Mouse (Mus musculus): ENCODE results near the gene Lrba. TPM values are rescaled to one million over a fixed set of nuclear protein-coding genes. Genes with fewer than 3 reads are reported as not detected.

The Lrba gene
- polyA plus RNA-seq, 1 experiment from 2014 or later: 3.7 TPM

DNA sequence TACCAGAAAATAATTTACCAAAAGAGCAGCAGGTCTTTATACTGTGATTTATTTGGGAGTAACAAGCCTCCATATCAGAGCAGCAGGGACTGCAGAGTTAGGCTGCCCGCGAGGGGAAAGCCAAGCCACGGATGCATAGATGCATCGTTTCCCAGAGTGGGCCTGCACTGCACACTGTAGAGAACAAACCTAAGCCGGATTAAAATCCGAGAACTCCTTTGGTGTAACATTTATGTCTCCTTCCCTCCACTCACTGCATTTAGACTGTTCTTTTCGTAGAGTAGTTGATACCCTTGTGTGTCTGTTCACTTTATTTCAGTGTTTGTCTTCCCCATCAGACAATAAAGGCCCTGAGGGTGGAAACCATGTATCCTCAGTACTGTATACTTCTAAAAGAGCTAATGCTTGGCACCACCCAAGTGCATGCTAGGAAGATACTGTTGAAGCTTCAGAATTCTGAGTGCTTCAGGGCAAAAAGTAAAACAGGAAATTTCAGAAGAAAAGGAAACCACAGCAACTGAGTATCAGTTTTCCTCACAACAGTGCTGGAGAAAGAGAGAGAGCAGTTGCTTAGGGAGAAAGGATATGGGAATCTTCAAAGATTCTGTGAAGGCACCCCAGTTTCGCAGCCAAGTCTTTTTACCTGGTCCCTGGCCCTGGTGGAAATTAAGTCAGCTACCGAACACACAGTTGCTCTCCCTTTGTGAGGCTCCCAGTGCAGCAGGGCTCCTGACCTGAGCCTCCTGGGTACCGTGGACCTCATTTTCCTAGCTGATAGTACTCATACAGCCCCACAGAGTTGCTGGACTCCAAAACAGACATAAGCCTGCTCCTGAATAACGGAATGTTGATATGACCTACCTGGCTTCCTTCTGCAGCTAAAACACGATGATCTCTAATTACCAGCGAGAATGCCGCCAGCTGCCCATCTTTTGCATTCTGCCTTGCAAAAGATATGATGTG, 530.4 kb downstream of the Lrba start:
- no peaks in the 10 kb centered on the region for H3K9me3 ChIP-seq
- no peak overlapping the region for H3K4me3 ChIP-seq
- ATAC-seq (ENCODE audit: insufficient number of reproducible peaks, low FRiP score, low TSS enrichment, low read depth): no peak
- H3K36me3 ChIP-seq: no peaks in the 10 kb centered on the region
- no peak overlapping the region for H3K4me2 ChIP-seq
- H3K4me1 ChIP-seq: peaks cover 6% of the 10 kb centered on the region; the same call in 1 of the 2 replicates
- H3K9ac ChIP-seq: no peak overlapping the region
- WGBS: 55% methylated on average over 14 of the region's 14 CpGs
- no peaks in the 10 kb centered on the region for H3K27me3 ChIP-seq
- peak overlapping the region; percentile 28; the same call in 1 of the 2 replicates for H3K27ac ChIP-seq

DNA sequence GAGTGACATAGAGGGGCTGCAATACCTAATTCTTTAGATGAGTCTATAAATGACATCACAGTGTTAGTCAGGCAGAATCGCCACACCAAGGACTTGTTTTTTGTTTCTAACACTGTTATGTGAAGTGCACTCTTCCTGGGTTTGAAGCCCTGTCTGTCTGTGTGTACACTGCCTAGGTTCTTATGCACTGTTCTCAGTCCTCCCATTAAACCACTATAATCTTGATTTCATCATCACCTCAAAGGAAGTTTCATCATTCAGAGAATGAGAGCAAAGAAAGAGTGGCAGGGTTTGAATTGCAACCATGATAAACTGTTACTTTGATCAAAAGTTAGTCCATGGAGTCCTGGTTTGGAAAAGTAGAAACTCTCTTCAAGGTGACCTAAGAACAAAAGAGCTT, 532.1 kb downstream of the Lrba start:
- no peaks in the 10 kb centered on the region for H3K27me3 ChIP-seq
- no peak overlapping the region for H3K4me2 ChIP-seq
- ATAC-seq (ENCODE audit: insufficient number of reproducible peaks, low FRiP score, low TSS enrichment, low read depth): no peak
- H3K4me1 ChIP-seq: peaks cover 6% of the 10 kb centered on the region; the same call in 1 of the 2 replicates
- WGBS: 76% methylated on average over 1 of the region's 1 CpGs
- H3K9me3 ChIP-seq: no peaks in the 10 kb centered on the region
- no peaks in the 10 kb centered on the region for H3K36me3 ChIP-seq
- 0 out of 2 replicates have a peak overlapping the region, but pooled peaks have one; percentile 38 for H3K27ac ChIP-seq
- no peak overlapping the region for H3K4me3 ChIP-seq
- no peak overlapping the region for H3K9ac ChIP-seq

DNA sequence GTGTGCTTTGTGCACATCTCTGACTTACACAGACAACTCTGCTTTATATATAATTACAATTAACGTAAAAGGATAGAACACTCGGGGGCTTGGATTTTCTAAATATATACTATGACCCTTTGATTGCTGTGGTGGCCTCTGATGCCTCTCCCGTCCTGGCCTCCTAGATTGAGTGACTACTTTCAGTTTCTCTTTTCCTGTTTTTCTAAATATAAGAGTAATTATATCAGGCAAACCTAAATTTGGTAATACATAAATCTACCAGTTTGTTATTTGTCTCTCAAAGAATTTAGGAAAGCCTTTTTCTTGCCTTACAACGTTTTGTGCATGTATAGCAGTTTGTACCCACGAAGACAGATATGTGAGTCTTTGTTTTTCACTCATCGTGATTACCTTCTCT, 534.2 kb downstream of the Lrba start:
- H3K4me2 ChIP-seq: no peak overlapping the region
- 59% methylated on average over 6 of the region's 6 CpGs for WGBS
- no peaks in the 10 kb centered on the region for H3K9me3 ChIP-seq
- H3K27me3 ChIP-seq: no peaks in the 10 kb centered on the region
- no peak overlapping the region for H3K4me3 ChIP-seq
- H3K27ac ChIP-seq: no peak overlapping the region
- no peak for ATAC-seq (ENCODE audit: insufficient number of reproducible peaks, low FRiP score, low TSS enrichment, low read depth)
- H3K4me1 ChIP-seq: peaks cover 6% of the 10 kb centered on the region
- H3K36me3 ChIP-seq: no peaks in the 10 kb centered on the region
- no peak overlapping the region for H3K9ac ChIP-seq

DNA sequence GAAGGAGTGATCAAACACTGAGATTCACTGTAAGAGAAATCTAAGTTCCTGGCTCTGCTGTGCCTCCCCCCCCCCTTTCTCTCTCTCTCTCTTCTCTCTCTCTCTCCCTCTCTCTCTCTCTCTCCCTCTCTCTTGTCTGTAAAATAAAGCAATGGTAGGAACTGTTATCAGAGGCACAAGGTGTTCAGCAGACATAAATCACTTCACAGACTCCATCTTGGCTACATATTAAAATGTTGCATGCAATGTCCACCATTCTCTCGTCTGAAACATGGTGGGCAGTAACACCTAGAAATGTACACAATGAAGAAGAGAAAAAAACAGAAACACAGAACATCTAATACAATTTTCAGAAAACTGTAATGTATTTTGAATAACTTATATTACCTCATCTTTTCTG, 534.9 kb downstream of the Lrba start:
- WGBS: 76% methylated on average over 1 of the region's 1 CpGs
- ATAC-seq (ENCODE audit: insufficient number of reproducible peaks, low FRiP score, low TSS enrichment, low read depth): no peak
- Histone ChIP-seq H3K9me3 (no peaks in the 10 kb centered on the region), H3K36me3 (no peaks in the 10 kb centered on the region), H3K4me3 (no peak overlapping the region), H3K4me2 (no peak overlapping the region), H3K27ac (no peak overlapping the region), H3K9ac (no peak overlapping the region), H3K4me1 (peaks cover 6% of the 10 kb centered on the region), H3K27me3 (no peaks in the 10 kb centered on the region)

DNA sequence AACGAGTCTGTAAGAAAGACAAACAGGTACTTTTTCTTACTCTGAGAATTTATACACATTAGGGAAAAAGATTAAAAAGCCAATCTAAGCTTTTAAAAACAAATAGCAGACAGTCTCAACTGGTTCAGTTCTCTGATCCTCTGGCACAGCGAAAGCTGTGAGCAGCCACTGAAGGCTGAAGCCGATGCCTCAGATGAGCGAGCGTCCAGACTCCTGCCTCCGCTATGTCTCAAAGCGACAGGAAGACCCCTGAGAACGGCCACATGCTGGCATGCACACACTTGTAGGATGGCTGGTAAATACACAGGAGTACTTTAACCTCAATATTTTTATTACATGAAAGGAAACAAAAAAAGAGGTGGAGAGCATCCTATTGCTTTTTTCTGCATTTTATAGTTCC, 535.4 kb downstream of the Lrba start:
- Histone ChIP-seq H3K4me1 (peaks cover 3% of the 10 kb centered on the region), H3K27ac (no peak overlapping the region), H3K4me3 (no peak overlapping the region), H3K9ac (no peak overlapping the region), H3K27me3 (no peaks in the 10 kb centered on the region), H3K9me3 (no peaks in the 10 kb centered on the region), H3K36me3 (no peaks in the 10 kb centered on the region), H3K4me2 (no peak overlapping the region)
- 56% methylated on average over 8 of the region's 8 CpGs for WGBS
- no peak for ATAC-seq (ENCODE audit: insufficient number of reproducible peaks, low FRiP score, low TSS enrichment, low read depth)

DNA sequence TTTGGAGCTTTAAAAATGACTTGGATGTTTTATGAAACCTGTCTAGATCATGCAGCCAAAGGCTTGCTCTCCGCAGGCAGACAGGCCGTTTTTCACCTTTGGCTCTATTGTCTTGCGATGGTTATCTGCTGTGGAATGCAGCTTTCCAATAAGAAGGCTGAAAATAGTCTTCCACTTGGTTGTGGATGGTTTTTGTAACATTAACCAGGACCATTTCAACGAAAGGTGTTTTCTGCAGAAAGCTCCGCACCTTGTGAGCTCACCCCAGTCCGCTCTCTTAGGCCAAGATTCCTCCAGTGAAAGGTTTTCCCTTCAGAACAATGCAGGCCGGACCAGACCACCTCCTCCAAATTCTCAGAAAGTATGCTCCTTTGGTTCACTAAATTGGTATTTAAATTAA, 536.0 kb downstream of the Lrba start:
- no peak overlapping the region for H3K4me2 ChIP-seq
- ATAC-seq (ENCODE audit: insufficient number of reproducible peaks, low FRiP score, low TSS enrichment, low read depth): no peak
- H3K4me3 ChIP-seq: no peak overlapping the region
- H3K27me3 ChIP-seq: no peaks in the 10 kb centered on the region
- no peak overlapping the region for H3K9ac ChIP-seq
- H3K4me1 ChIP-seq: no peaks in the 10 kb centered on the region; the same call in 1 of the 2 replicates
- no peak overlapping the region for H3K27ac ChIP-seq
- 65% methylated on average over 7 of the region's 7 CpGs for WGBS
- no peaks in the 10 kb centered on the region for H3K36me3 ChIP-seq
- no peaks in the 10 kb centered on the region for H3K9me3 ChIP-seq

DNA sequence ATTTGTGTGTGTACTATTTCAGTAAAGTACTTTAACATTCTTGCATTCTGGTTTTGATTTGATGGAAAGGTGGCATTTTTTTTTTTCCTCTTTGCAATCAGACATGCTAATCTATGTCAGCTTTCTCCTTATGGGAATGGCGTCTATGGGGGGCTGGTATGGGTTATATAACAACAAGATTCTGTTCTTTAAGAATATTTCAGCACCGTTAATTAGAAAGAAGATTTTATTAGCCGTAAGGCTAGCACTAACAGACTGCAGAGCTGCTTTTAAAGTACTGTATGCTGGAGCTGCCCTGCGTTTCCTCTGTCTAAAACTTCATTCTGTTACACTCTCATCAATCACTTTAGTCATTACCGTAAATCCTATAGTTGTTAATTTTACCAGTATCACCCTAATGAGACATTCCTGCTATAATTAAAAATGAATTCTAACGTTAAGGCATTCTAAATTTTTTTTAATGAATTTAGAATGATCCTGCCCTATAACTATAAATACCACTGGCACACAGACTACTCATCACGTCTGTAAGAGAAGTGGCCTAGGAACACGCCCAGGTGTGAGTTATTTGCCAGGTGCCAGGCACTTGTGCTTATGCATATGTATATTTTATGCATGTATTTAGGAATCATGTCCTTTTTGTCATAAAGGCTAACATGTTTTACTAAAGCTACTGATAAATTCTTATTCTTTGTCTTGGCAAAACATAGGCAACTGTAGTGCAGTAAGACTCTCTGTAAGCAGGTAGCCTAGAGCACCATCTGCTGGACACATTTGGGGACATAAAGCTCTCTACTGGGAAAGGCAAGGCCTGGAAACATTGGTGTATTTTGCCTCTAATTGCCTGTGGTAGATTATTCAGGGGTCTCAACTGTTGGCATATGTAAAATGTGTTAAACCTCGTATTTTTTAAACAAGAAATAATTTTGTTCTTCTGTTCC, 536.9 kb downstream of the Lrba start:
- Histone ChIP-seq H3K9me3 (no peaks in the 10 kb centered on the region), H3K27me3 (no peaks in the 10 kb centered on the region), H3K27ac (peak overlapping the region; percentile 30; the same call in 1 of the 2 replicates), H3K4me3 (no peak overlapping the region), H3K4me2 (no peak overlapping the region), H3K36me3 (no peaks in the 10 kb centered on the region), H3K9ac (no peak overlapping the region), H3K4me1 (no peaks in the 10 kb centered on the region; the same call in 1 of the 2 replicates)
- no peak for ATAC-seq (ENCODE audit: insufficient number of reproducible peaks, low FRiP score, low TSS enrichment, low read depth)
- 38% methylated on average over 9 of the region's 9 CpGs for WGBS

DNA sequence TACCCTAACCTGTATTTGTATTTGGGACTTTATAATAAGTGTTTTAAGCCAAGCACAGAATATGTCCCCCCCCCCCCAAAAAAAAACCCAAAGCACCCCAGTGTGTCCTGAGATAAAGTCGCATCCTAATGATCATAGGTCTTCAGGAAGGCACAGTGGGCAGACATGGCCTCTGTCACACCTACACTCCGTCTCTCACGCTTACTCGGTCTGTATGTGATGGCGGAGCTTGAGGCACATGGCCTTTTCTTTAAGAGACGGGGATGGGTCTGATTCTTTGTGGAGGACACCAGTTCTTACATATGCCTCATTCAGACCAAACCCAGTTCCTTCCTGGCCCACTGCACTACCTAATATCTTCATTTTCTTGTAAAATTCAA, 537.5 kb downstream of the Lrba start:
- H3K27me3 ChIP-seq: no peaks in the 10 kb centered on the region
- H3K9me3 ChIP-seq: no peaks in the 10 kb centered on the region
- H3K4me2 ChIP-seq: no peak overlapping the region
- H3K4me1 ChIP-seq: no peaks in the 10 kb centered on the region; the same call in 1 of the 2 replicates
- no peak overlapping the region for H3K4me3 ChIP-seq
- no peak overlapping the region for H3K9ac ChIP-seq
- no peak overlapping the region for H3K27ac ChIP-seq
- WGBS: 76% methylated on average over 6 of the region's 6 CpGs
- ATAC-seq (ENCODE audit: insufficient number of reproducible peaks, low FRiP score, low TSS enrichment, low read depth): no peak
- no peaks in the 10 kb centered on the region for H3K36me3 ChIP-seq

DNA sequence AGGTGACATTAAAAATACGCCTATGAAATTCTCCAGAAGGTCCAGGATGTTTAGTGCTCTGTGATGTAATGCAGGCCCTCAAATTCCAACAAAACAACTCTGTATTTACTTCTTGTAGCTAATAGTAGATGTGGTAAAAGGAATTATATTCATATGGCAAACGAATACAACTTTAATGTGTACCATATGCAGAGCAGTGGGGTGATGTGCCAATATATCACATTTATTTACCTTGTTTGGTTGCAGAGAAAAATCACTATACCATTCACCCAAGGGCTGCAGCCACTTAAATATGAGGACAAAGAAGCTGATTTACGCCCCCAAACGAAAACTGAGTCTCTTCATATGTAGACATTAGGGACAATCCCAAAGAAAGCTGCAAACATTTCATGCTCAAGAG, 538.0 kb downstream of the Lrba start:
- no peak overlapping the region for H3K4me3 ChIP-seq
- no peaks in the 10 kb centered on the region for H3K27me3 ChIP-seq
- 50% methylated on average over 4 of the region's 4 CpGs for WGBS
- H3K36me3 ChIP-seq: no peaks in the 10 kb centered on the region
- no peak overlapping the region for H3K27ac ChIP-seq
- no peak overlapping the region for H3K9ac ChIP-seq
- no peaks in the 10 kb centered on the region; the same call in 1 of the 2 replicates for H3K4me1 ChIP-seq
- no peaks in the 10 kb centered on the region for H3K9me3 ChIP-seq
- no peak overlapping the region for H3K4me2 ChIP-seq
- no peak for ATAC-seq (ENCODE audit: insufficient number of reproducible peaks, low FRiP score, low TSS enrichment, low read depth)

DNA sequence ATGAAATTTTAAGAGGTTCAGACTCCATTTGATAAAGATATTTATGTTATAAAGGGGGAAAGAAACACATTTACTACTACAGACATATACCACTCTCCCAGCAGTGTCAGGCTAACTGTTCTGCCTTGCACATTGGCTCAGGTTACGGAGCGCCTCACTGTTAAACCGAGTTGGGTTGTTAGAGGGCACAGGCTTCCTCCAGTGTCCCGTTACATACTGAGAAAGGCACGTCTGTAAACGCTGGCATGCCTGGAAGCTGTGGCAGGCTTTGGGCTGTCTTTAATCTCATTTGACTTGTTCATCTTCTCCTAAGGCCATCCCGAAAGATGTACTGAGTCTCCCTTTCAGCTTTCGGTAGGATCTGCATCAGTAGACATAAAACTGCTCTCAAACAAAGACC, 544.1 kb downstream of the Lrba start:
- no peaks in the 10 kb centered on the region for H3K9me3 ChIP-seq
- peak overlapping the region; percentile 19; the same call in 1 of the 2 replicates for H3K4me2 ChIP-seq
- no peak overlapping the region for H3K9ac ChIP-seq
- H3K27me3 ChIP-seq: no peaks in the 10 kb centered on the region
- H3K4me1 ChIP-seq: peaks cover 5% of the 10 kb centered on the region
- WGBS: 14% methylated on average over 8 of the region's 8 CpGs
- no peak overlapping the region for H3K4me3 ChIP-seq
- no peak for ATAC-seq (ENCODE audit: insufficient number of reproducible peaks, low FRiP score, low TSS enrichment, low read depth)
- H3K36me3 ChIP-seq: no peaks in the 10 kb centered on the region
- no peak overlapping the region for H3K27ac ChIP-seq

DNA sequence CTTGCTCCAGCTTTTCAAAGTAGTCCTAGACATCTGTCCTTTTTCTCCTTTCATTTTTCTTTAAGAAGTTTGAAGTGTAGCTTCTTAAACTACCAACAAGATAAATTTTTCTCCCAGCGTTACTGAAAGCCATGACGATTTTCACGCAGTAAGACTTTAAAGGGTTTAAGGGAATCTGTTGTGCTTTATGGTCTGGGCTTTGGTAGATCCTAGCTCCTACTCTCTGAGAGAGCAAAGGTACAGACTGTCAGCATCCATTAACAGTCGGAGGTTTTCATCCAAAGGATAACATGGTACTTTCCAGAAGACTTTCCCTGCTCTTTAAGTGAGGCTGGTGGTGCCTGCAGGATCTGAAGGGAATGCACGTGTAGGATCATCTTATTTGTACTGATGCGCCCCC, 544.5 kb downstream of the Lrba start:
- Histone ChIP-seq H3K27ac (no peak overlapping the region), H3K9ac (no peak overlapping the region), H3K4me1 (peaks cover 5% of the 10 kb centered on the region), H3K27me3 (no peaks in the 10 kb centered on the region), H3K9me3 (no peaks in the 10 kb centered on the region), H3K4me2 (peak overlapping the region; percentile 19; the same call in 1 of the 2 replicates), H3K36me3 (no peaks in the 10 kb centered on the region), H3K4me3 (no peak overlapping the region)
- no peak for ATAC-seq (ENCODE audit: insufficient number of reproducible peaks, low FRiP score, low TSS enrichment, low read depth)
- WGBS: 48% methylated on average over 6 of the region's 6 CpGs

Measured in limb, embryonic 15.5 days (tissue).